Mouse (Mus musculus) limb, embryonic 12.5 days (tissue): Measurements from ENCODE around the gene Tnnt2. TPM values are rescaled to one million over a fixed set of nuclear protein-coding genes. Genes with fewer than 3 reads are reported as not detected.

Source experiments
- ATAC-seq: fragments of 200-750 bp; cut with Nextera tagmentation; 2 replicates; pipeline ENCODE4 v1.8.0; 2017; ENCODE audit warnings: low read depth, moderate TSS enrichment; ENCODE audit not compliant: insufficient number of reproducible peaks, insufficient read depth, low FRiP score, low TSS enrichment
- H3K27ac ChIP-seq: fragments of 300-500 bp; sonication (generic); 2 replicates; pipeline ENCODE4 v1.5.1; 2016; ENCODE audit warnings: mild to moderate bottlenecking, moderate library complexity
- H3K27me3 ChIP-seq: fragments of 300-500 bp; sonication (generic); 2 replicates; pipeline ENCODE4 v1.6.1; 2016; ENCODE audit warnings: mild to moderate bottlenecking, moderate library complexity
- H3K36me3 ChIP-seq: fragments of 300-500 bp; sonication (generic); 2 replicates; pipeline ENCODE4 v1.6.1; 2016; ENCODE audit warnings: mild to moderate bottlenecking, moderate library complexity
- H3K4me1 ChIP-seq: fragments of 300-500 bp; sonication (generic); replicated peaks from 2 replicates; pipeline ENCODE4 v1.6.1; 2016
- H3K4me2 ChIP-seq: fragments of 300-500 bp; sonication (generic); 2 replicates; pipeline ENCODE4 v1.6.1; 2016; ENCODE audit warnings: mild to moderate bottlenecking, moderate library complexity
- H3K4me3 ChIP-seq: fragments of 300-500 bp; sonication (generic); replicated peaks from 2 replicates; pipeline ENCODE4 v1.5.1; 2016; ENCODE audit warnings: mild to moderate bottlenecking
- H3K9ac ChIP-seq: fragments of 300-500 bp; sonication (generic); replicated peaks from 2 replicates; pipeline ENCODE4 v1.6.1; 2016; ENCODE audit warnings: mild to moderate bottlenecking, moderate library complexity
- H3K9me3 ChIP-seq: fragments of 300-500 bp; sonication (generic); 2 replicates; pipeline ENCODE4 v1.6.1; 2016; ENCODE audit warnings: mild to moderate bottlenecking, moderate library complexity
- WGBS: fragments of 180-500 bp; shearing (Covaris S2); methylation state at CpG from one replicate; pipeline ENCODE4 v1.1.7; 2016; 5-methylcytosine and 5-hydroxymethylcytosine counted together
- polyA plus RNA-seq: library from polyadenylated mRNA; unstranded; fragments of >200 nt; fragmentation: Nextera tagmentation; extraction: Ambion mirVana; gene quantifications from 2 replicates; pipeline ENCODE4 v1.2.1, GENCODE M21; 2016

The Tnnt2 gene
- polyA plus RNA-seq, 1 experiment from 2014 or later = 36.0 TPM

GRCm38 (mm10) chr1:135889461-135890185 is 53.5 kb downstream of the Tnnt2 start:
- WGBS = 79% methylated on average over 20 of the region's 20 CpGs
- no peak overlapping the region for H3K9ac ChIP-seq
- no peaks in the 10 kb centered on the region for H3K36me3 ChIP-seq
- H3K4me3 ChIP-seq = no peak overlapping the region
- H3K4me2 ChIP-seq = no peak overlapping the region
- H3K4me1 ChIP-seq = no peaks in the 10 kb centered on the region
- no peak for ATAC-seq
- no peak overlapping the region for H3K27ac ChIP-seq
- H3K9me3 ChIP-seq = no peaks in the 10 kb centered on the region
- peaks cover 3% of the 10 kb centered on the region; the same call in 1 of the 2 replicates for H3K27me3 ChIP-seq

DNA sequence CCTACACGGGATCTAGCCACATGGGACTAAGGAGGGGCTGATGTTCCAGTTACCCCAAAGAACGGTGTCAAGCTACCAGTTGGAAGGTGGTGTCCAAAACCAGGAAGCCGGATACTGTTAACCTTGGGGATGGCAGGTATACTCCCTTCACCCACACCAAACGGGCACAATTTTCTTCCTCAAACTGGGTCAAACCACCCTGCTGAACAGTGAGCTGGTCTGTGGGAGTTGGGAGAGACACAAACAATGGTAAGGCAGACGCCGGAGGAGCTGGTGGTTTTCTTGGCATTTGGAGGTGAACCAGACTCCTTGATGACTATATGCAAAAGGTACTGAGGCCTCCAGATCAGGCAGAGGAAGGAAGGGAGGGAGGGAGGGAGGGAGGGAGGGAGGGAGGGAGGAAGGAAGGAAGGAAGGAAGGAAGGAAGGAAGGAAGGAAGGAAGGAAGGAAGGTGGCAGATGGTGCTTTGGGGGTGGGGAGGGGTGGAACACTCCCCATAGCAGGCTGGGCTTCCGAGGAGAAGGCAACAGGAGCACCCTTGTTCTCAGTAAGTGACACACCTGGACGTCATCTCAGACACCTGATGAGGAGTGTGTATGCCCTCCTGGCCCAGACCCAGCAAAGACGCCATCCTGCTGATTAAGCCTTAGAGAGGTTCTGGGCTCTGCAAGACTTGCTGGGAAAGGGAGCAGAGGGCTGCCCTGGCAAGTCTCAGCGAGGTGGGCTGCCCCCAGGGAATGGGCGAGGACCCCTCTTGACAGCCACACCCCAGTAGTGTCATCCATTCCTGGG is 55.5 kb downstream of the Tnnt2 start:
- Histone ChIP-seq H3K4me3 (no peak overlapping the region), H3K9ac (no peak overlapping the region), H3K27me3 (peaks cover 3% of the 10 kb centered on the region; the same call in 1 of the 2 replicates), H3K36me3 (no peaks in the 10 kb centered on the region), H3K27ac (no peak overlapping the region), H3K4me2 (no peak overlapping the region), H3K4me1 (no peaks in the 10 kb centered on the region), H3K9me3 (no peaks in the 10 kb centered on the region)
- no peak for ATAC-seq
- 70% methylated on average over 11 of the region's 11 CpGs for WGBS

GRCm38 (mm10) chr1:135892233-135892632 is 56.1 kb downstream of the Tnnt2 start:
- H3K4me3 ChIP-seq = no peak overlapping the region
- WGBS = 67% methylated on average over 6 of the region's 6 CpGs
- H3K9me3 ChIP-seq = no peaks in the 10 kb centered on the region
- H3K27ac ChIP-seq = no peak overlapping the region
- H3K4me1 ChIP-seq = no peaks in the 10 kb centered on the region
- ATAC-seq = no peak
- H3K4me2 ChIP-seq = no peak overlapping the region
- H3K27me3 ChIP-seq = peaks cover 3% of the 10 kb centered on the region; the same call in 1 of the 2 replicates
- no peak overlapping the region for H3K9ac ChIP-seq
- no peaks in the 10 kb centered on the region for H3K36me3 ChIP-seq

DNA sequence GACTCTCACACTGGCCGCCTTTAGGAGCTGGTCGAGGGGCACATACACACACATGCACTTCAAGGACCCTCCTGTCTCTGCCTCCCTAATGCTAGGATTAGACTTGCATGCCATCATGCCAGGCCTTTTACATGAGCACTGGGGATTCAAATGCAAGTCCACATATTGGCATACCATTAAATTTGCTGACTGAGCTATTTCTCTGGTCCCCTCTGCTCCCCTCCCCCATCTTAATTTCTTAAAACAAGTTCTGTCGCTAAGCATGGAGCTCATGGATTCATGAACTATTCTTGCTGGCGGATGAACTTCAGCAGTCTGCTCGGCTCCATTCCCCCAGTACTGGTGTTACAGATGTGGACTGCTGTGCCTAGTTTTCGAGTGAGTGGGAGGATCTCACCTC is 56.6 kb downstream of the Tnnt2 start:
- 81% methylated on average over 6 of the region's 6 CpGs for WGBS
- Histone ChIP-seq H3K9me3 (no peaks in the 10 kb centered on the region), H3K27ac (no peak overlapping the region), H3K27me3 (peaks cover 3% of the 10 kb centered on the region; the same call in 1 of the 2 replicates), H3K4me3 (no peak overlapping the region), H3K4me1 (no peaks in the 10 kb centered on the region), H3K4me2 (no peak overlapping the region), H3K36me3 (no peaks in the 10 kb centered on the region), H3K9ac (no peak overlapping the region)
- ATAC-seq = no peak

- H3K27me3 ChIP-seq = peaks cover 3% of the 10 kb centered on the region; the same call in 1 of the 2 replicates
- ATAC-seq = no peak
- no peaks in the 10 kb centered on the region for H3K36me3 ChIP-seq
- H3K4me3 ChIP-seq = no peak overlapping the region
- no peaks in the 10 kb centered on the region for H3K4me1 ChIP-seq
- H3K9me3 ChIP-seq = no peaks in the 10 kb centered on the region
- 82% methylated on average over 3 of the region's 3 CpGs for WGBS
- no peak overlapping the region for H3K9ac ChIP-seq
- H3K4me2 ChIP-seq = no peak overlapping the region
- no peak overlapping the region for H3K27ac ChIP-seq
Observed at GRCm38 (mm10) chr1:135893377-135893776, 57.2 kb downstream of the Tnnt2 start.

- Histone ChIP-seq H3K4me1 (no peaks in the 10 kb centered on the region), H3K4me2 (no peak overlapping the region), H3K27ac (no peak overlapping the region), H3K36me3 (no peaks in the 10 kb centered on the region), H3K27me3 (no peaks in the 10 kb centered on the region; the same call in 1 of the 2 replicates), H3K4me3 (no peak overlapping the region), H3K9me3 (no peaks in the 10 kb centered on the region), H3K9ac (no peak overlapping the region)
- 88% methylated on average over 4 of the region's 4 CpGs for WGBS
- no peak for ATAC-seq
Observed at GRCm38 (mm10) chr1:135895367-135895766, 59.2 kb downstream of the Tnnt2 start.

DNA sequence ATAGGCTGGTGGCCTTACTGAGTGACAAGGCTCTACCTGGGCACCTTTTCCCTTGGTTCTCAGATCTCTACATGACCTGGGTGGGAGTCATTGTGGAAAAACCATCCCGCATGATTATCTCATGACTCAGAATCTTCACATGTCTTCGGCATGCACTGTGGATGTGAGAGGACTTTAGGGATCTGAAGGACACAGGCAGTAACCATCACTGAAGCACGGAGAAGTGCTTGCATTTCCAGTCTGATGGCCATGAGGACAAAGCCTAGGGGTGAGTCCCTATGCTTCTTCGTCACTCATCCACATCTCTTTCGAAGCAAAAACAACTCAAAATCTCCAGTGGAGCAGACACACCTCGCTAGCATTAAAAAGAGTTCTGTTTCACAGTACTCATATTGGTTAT is 63.1 kb downstream of the Tnnt2 start:
- no peaks in the 10 kb centered on the region for H3K9me3 ChIP-seq
- H3K27me3 ChIP-seq = peaks cover 6% of the 10 kb centered on the region; the same call in 1 of the 2 replicates
- 90% methylated on average over 6 of the region's 6 CpGs for WGBS
- ATAC-seq = no peak
- H3K9ac ChIP-seq = no peak overlapping the region
- no peak overlapping the region for H3K27ac ChIP-seq
- no peaks in the 10 kb centered on the region; the same call in 1 of the 2 replicates for H3K4me1 ChIP-seq
- H3K36me3 ChIP-seq = no peaks in the 10 kb centered on the region
- H3K4me3 ChIP-seq = no peak overlapping the region
- no peak overlapping the region for H3K4me2 ChIP-seq

GRCm38 (mm10) chr1:135899991-135900515 is 63.9 kb downstream of the Tnnt2 start:
- WGBS = 52% methylated on average over 7 of the region's 7 CpGs

More at GRCm38 (mm10) chr1:135899991-135900515, 63.9 kb downstream of the Tnnt2 start:
- H3K9ac ChIP-seq = no peak overlapping the region
- H3K4me1 ChIP-seq = no peaks in the 10 kb centered on the region; the same call in 1 of the 2 replicates
- no peaks in the 10 kb centered on the region for H3K9me3 ChIP-seq
- peaks cover 6% of the 10 kb centered on the region; the same call in 1 of the 2 replicates for H3K27me3 ChIP-seq
- H3K27ac ChIP-seq = 0 out of 2 replicates have a peak overlapping the region, but pooled peaks have one; percentile 8
- no peak overlapping the region for H3K4me3 ChIP-seq
- H3K36me3 ChIP-seq = no peaks in the 10 kb centered on the region
- ATAC-seq = 0 out of 2 replicates have a peak, but pooled peaks have one; percentile 20
- no peak overlapping the region for H3K4me2 ChIP-seq

Other genes with a start within 250 kb of the Tnnt2 start
- 15.4 and 17.1 TPM in 2 replicates for gene Nav1, start 229.1 kb upstream of the Tnnt2 start, polyA plus RNA-seq
- gene Csrp1, start 116.3 kb upstream of the Tnnt2 start, polyA plus RNA-seq = 63.6 and 75.1 TPM in 2 replicates
- 43.6 and 43.7 TPM in 2 replicates for gene Phlda3, start 70.2 kb upstream of the Tnnt2 start, polyA plus RNA-seq
- gene Tnni1, start 56.9 kb upstream of the Tnnt2 start, polyA plus RNA-seq = 89.0 and 101 TPM in 2 replicates
- gene Lad1, start 17.8 kb upstream of the Tnnt2 start, polyA plus RNA-seq = 5.2 and 5.3 TPM in 2 replicates
- gene Pkp1, start 82.9 kb downstream of the Tnnt2 start, polyA plus RNA-seq = 1.3 and 2.6 TPM in 2 replicates
- 0.14 TPM in 1 of 2 replicates, not detected in the other for gene Igfn1, start 170.0 kb downstream of the Tnnt2 start, polyA plus RNA-seq
- gene Tmem9, start 171.8 kb downstream of the Tnnt2 start, polyA plus RNA-seq = 165 and 173 TPM in 2 replicates
- not detected in 2 replicates for gene Ascl5, start 214.4 kb downstream of the Tnnt2 start, polyA plus RNA-seq
- gene Cacna1s, start 216.4 kb downstream of the Tnnt2 start, polyA plus RNA-seq = 2.4 and 3.7 TPM in 2 replicates